Mouse (Mus musculus): ENCODE results near the gene Bcl9. TPM values are rescaled to one million over a fixed set of nuclear protein-coding genes. Genes with fewer than 3 reads are reported as not detected.

The Bcl9 gene
- polyA plus RNA-seq, 1 experiment from 2014 or later = 43.2 TPM

- no peak overlapping the region for H3K27ac ChIP-seq (ENCODE audit: low read length)
- H3K9me3 ChIP-seq (replicated peaks; ENCODE audit: control insufficient read depth, low read length) = 0 out of 2 replicates have a peak, but pooled peaks cover 3% of the 10 kb centered on the region
- WGBS = 59% methylated on average over 15 of the region's 15 CpGs
- no peak overlapping the region for H3K4me2 ChIP-seq (ENCODE audit: low read depth, low read length)
- no peak overlapping the region for H3K9ac ChIP-seq (ENCODE audit: low read length)
- ATAC-seq (ENCODE audit: insufficient read depth, low FRiP score) = no peak
- H3K36me3 ChIP-seq (ENCODE audit: control insufficient read depth, insufficient read depth, low read length) = no peaks in the 10 kb centered on the region
- no peak overlapping the region for H3K4me3 ChIP-seq (replicated peaks; ENCODE audit: low read length)
- H3K4me1 ChIP-seq (ENCODE audit: control insufficient read depth, insufficient read depth, low read length) = no peaks in the 10 kb centered on the region; the same call in 1 of the 2 replicates
- H3K27me3 ChIP-seq (ENCODE audit: control insufficient read depth, insufficient read depth, low read length) = no peaks in the 10 kb centered on the region
Measured at GRCm38 (mm10) chr3:97325621-97326345, 28.1 kb upstream of the Bcl9 start.

GRCm38 (mm10) chr3:97324046-97324445 lies 26.3 kb upstream of the Bcl9 start:
- no peak overlapping the region for H3K27ac ChIP-seq (ENCODE audit: low read length)
- no peaks in the 10 kb centered on the region; the same call in 1 of the 2 replicates for H3K4me1 ChIP-seq (ENCODE audit: control insufficient read depth, insufficient read depth, low read length)
- H3K27me3 ChIP-seq (ENCODE audit: control insufficient read depth, insufficient read depth, low read length) = no peaks in the 10 kb centered on the region
- H3K36me3 ChIP-seq (ENCODE audit: control insufficient read depth, insufficient read depth, low read length) = no peaks in the 10 kb centered on the region
- H3K9ac ChIP-seq (ENCODE audit: low read length) = no peak overlapping the region
- H3K4me3 ChIP-seq (replicated peaks; ENCODE audit: low read length) = no peak overlapping the region; the same call in 1 of the 2 replicates
- WGBS = 48% methylated on average over 17 of the region's 17 CpGs
- H3K9me3 ChIP-seq (replicated peaks; ENCODE audit: control insufficient read depth, low read length) = 0 out of 2 replicates have a peak, but pooled peaks cover 3% of the 10 kb centered on the region
- H3K4me2 ChIP-seq (ENCODE audit: low read depth, low read length) = peak overlapping the region; percentile 25; the same call in 1 of the 2 replicates
- no peak for ATAC-seq (ENCODE audit: insufficient read depth, low FRiP score)

- no peaks in the 10 kb centered on the region for H3K9me3 ChIP-seq (replicated peaks; ENCODE audit: control insufficient read depth, low read length)
- WGBS = 72% methylated on average over 3 of the region's 3 CpGs
Measured at GRCm38 (mm10) chr3:97317302-97317701, 19.6 kb upstream of the Bcl9 start.

DNA sequence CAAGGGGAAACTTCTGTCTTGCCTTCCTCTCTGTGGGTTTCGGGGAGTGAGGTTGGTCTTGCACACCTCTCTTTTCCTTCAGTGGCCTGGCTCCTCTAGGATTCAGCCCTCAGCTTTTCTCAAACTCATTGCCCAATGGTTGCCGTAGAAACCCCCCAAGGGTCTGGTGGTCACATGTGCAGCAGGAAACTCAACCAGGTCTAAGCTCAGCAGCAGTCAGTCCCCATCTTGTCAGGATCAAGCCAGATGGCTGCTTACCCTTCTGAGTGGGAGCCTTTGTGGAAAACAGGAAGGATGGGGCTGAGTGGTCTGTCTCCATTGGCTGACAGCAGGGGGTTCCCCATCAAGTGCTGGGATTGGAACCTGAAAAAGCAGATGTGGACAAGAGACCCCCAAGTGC lies 15.7 kb upstream of the Bcl9 start:
- ATAC-seq (ENCODE audit: insufficient read depth, low FRiP score) = no peak
- no peak overlapping the region for H3K4me2 ChIP-seq (ENCODE audit: low read depth, low read length)

More at GRCm38 (mm10) chr3:97317302-97317701, 19.6 kb upstream of the Bcl9 start:
- no peak overlapping the region for H3K4me3 ChIP-seq (replicated peaks; ENCODE audit: low read length)
- H3K36me3 ChIP-seq (ENCODE audit: control insufficient read depth, insufficient read depth, low read length) = no peaks in the 10 kb centered on the region
- H3K4me2 ChIP-seq (ENCODE audit: low read depth, low read length) = no peak overlapping the region
- H3K27ac ChIP-seq (ENCODE audit: low read length) = no peak overlapping the region
- ATAC-seq (ENCODE audit: insufficient read depth, low FRiP score) = no peak
- H3K4me1 ChIP-seq (ENCODE audit: control insufficient read depth, insufficient read depth, low read length) = no peaks in the 10 kb centered on the region
- H3K9ac ChIP-seq (ENCODE audit: low read length) = no peak overlapping the region
- no peaks in the 10 kb centered on the region for H3K27me3 ChIP-seq (ENCODE audit: control insufficient read depth, insufficient read depth, low read length)

GRCm38 (mm10) chr3:97311998-97312397 lies 14.3 kb upstream of the Bcl9 start:
- Histone ChIP-seq H3K4me2 (ENCODE audit: low read depth, low read length) (peak overlapping the region; percentile 56), H3K27me3 (ENCODE audit: control insufficient read depth, insufficient read depth, low read length) (no peaks in the 10 kb centered on the region), H3K36me3 (ENCODE audit: control insufficient read depth, insufficient read depth, low read length) (no peaks in the 10 kb centered on the region), H3K9ac (ENCODE audit: low read length) (peak overlapping the region; percentile 59), H3K27ac (ENCODE audit: low read length) (no peak overlapping the region), H3K9me3 (replicated peaks; ENCODE audit: control insufficient read depth, low read length) (no peaks in the 10 kb centered on the region; the same call in 1 of the 2 replicates), H3K4me1 (ENCODE audit: control insufficient read depth, insufficient read depth, low read length) (no peaks in the 10 kb centered on the region), H3K4me3 (replicated peaks; ENCODE audit: low read length) (peak overlapping the region; percentile 41)
- peak; percentile 58 for ATAC-seq (ENCODE audit: insufficient read depth, low FRiP score)
- WGBS = 10% methylated on average over 21 of the region's 21 CpGs

More for the DNA sequence above, 15.7 kb upstream of the Bcl9 start:
- no peak overlapping the region for H3K9ac ChIP-seq (ENCODE audit: low read length)
- H3K27ac ChIP-seq (ENCODE audit: low read length) = no peak overlapping the region
- H3K9me3 ChIP-seq (replicated peaks; ENCODE audit: control insufficient read depth, low read length) = no peaks in the 10 kb centered on the region; the same call in 1 of the 2 replicates
- H3K4me3 ChIP-seq (replicated peaks; ENCODE audit: low read length) = no peak overlapping the region
- 81% methylated on average over 2 of the region's 2 CpGs for WGBS
- H3K4me1 ChIP-seq (ENCODE audit: control insufficient read depth, insufficient read depth, low read length) = no peaks in the 10 kb centered on the region
- no peaks in the 10 kb centered on the region for H3K36me3 ChIP-seq (ENCODE audit: control insufficient read depth, insufficient read depth, low read length)
- no peaks in the 10 kb centered on the region for H3K27me3 ChIP-seq (ENCODE audit: control insufficient read depth, insufficient read depth, low read length)

DNA sequence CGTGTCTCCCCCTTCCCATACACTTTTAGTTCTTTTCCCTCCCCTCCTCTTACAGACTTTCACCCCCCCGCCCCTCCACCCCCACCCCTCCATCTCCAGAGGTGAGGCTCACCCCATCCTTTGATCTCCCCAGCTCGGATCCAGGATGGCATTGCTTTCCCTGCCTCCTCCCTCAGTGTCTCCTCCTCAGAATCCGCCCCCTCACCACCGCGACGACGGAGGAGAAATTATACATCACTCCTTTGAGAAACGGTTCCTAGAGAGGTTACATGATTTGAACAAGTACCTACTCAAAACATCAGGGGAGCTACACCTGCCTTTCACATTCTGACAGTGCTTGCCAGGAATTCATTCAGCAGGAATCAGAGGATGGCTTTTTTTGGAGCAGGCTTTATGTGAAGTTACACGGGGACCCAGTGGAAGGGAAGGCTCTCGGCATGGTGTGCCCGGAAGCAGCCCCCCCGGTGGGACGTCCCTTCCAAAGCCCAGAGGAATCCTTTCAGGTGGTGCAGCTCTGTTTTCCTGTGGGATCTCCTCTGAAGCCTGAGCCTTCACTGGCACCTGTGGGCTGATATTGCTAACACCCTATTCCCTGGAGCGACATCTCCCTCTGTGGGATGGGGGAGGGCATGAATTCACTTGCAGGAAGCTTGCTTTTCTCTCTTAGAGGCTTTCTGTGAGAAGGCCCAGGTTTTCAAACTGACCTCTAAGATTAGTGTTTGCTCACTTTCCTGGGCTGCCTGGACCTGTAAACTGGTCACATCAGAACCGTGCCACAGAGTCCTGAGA lies 12.2 kb upstream of the Bcl9 start:
- Histone ChIP-seq H3K4me2 (ENCODE audit: low read depth, low read length) (peak overlapping the region; percentile 35), H3K27ac (ENCODE audit: low read length) (no peak overlapping the region), H3K9me3 (replicated peaks; ENCODE audit: control insufficient read depth, low read length) (no peaks in the 10 kb centered on the region; the same call in none of the 2 replicates), H3K36me3 (ENCODE audit: control insufficient read depth, insufficient read depth, low read length) (no peaks in the 10 kb centered on the region), H3K27me3 (ENCODE audit: control insufficient read depth, insufficient read depth, low read length) (no peaks in the 10 kb centered on the region), H3K4me1 (ENCODE audit: control insufficient read depth, insufficient read depth, low read length) (no peaks in the 10 kb centered on the region), H3K9ac (ENCODE audit: low read length) (no peak overlapping the region), H3K4me3 (replicated peaks; ENCODE audit: low read length) (no peak overlapping the region; the same call in 1 of the 2 replicates)
- ATAC-seq (ENCODE audit: insufficient read depth, low FRiP score) = no peak
- 6% methylated on average over 16 of the region's 16 CpGs for WGBS

- H3K4me3 ChIP-seq (replicated peaks; ENCODE audit: low read length) = no peak overlapping the region
- no peak for ATAC-seq (ENCODE audit: insufficient read depth, low FRiP score)
- H3K9me3 ChIP-seq (replicated peaks; ENCODE audit: control insufficient read depth, low read length) = no peaks in the 10 kb centered on the region; the same call in none of the 2 replicates
- 80% methylated on average over 2 of the region's 2 CpGs for WGBS
- no peak overlapping the region for H3K27ac ChIP-seq (ENCODE audit: low read length)
- no peak overlapping the region for H3K4me2 ChIP-seq (ENCODE audit: low read depth, low read length)
- H3K27me3 ChIP-seq (ENCODE audit: control insufficient read depth, insufficient read depth, low read length) = no peaks in the 10 kb centered on the region
- H3K36me3 ChIP-seq (ENCODE audit: control insufficient read depth, insufficient read depth, low read length) = no peaks in the 10 kb centered on the region
- no peaks in the 10 kb centered on the region for H3K4me1 ChIP-seq (ENCODE audit: control insufficient read depth, insufficient read depth, low read length)
- 0 out of 2 replicates have a peak overlapping the region, but pooled peaks have one; percentile 38 for H3K9ac ChIP-seq (ENCODE audit: low read length)
Measured at GRCm38 (mm10) chr3:97308440-97308839, 10.7 kb upstream of the Bcl9 start.

GRCm38 (mm10) chr3:97305907-97306306 lies 8.2 kb upstream of the Bcl9 start:
- H3K4me2 ChIP-seq (ENCODE audit: low read depth, low read length) = no peak overlapping the region
- no peak overlapping the region for H3K9ac ChIP-seq (ENCODE audit: low read length)
- no peaks in the 10 kb centered on the region for H3K36me3 ChIP-seq (ENCODE audit: control insufficient read depth, insufficient read depth, low read length)
- H3K27ac ChIP-seq (ENCODE audit: low read length) = no peak overlapping the region
- H3K4me1 ChIP-seq (ENCODE audit: control insufficient read depth, insufficient read depth, low read length) = no peaks in the 10 kb centered on the region
- H3K4me3 ChIP-seq (replicated peaks; ENCODE audit: low read length) = no peak overlapping the region
- H3K9me3 ChIP-seq (replicated peaks; ENCODE audit: control insufficient read depth, low read length) = no peaks in the 10 kb centered on the region; the same call in none of the 2 replicates
- 84% methylated on average over 4 of the region's 4 CpGs for WGBS
- H3K27me3 ChIP-seq (ENCODE audit: control insufficient read depth, insufficient read depth, low read length) = no peaks in the 10 kb centered on the region
- no peak for ATAC-seq (ENCODE audit: insufficient read depth, low FRiP score)

GRCm38 (mm10) chr3:97301586-97301985 lies 3.9 kb upstream of the Bcl9 start:
- no peak for ATAC-seq (ENCODE audit: insufficient read depth, low FRiP score)
- no peak overlapping the region for H3K4me3 ChIP-seq (replicated peaks; ENCODE audit: low read length)
- no peak overlapping the region for H3K27ac ChIP-seq (ENCODE audit: low read length)
- no peaks in the 10 kb centered on the region for H3K27me3 ChIP-seq (ENCODE audit: control insufficient read depth, insufficient read depth, low read length)
- H3K9ac ChIP-seq (ENCODE audit: low read length) = no peak overlapping the region
- no peak overlapping the region for H3K4me2 ChIP-seq (ENCODE audit: low read depth, low read length)
- 44% methylated on average over 7 of the region's 7 CpGs for WGBS
- no peaks in the 10 kb centered on the region for H3K36me3 ChIP-seq (ENCODE audit: control insufficient read depth, insufficient read depth, low read length)
- peaks cover 4% of the 10 kb centered on the region; the same call in 1 of the 2 replicates for H3K4me1 ChIP-seq (ENCODE audit: control insufficient read depth, insufficient read depth, low read length)
- no peaks in the 10 kb centered on the region; the same call in 1 of the 2 replicates for H3K9me3 ChIP-seq (replicated peaks; ENCODE audit: control insufficient read depth, low read length)

All from stomach, embryonic 16.5 days (tissue).